Mouse (Mus musculus) embryonic facial prominence, embryonic 11.5 days (tissue): ENCODE measurements around the gene Gm4763. TPM values are rescaled to one million over a fixed set of nuclear protein-coding genes. Genes with fewer than 3 reads are reported as not detected.
"Not testable (repeated sequence)": the region's sequence is repeated elsewhere in the genome, so short reads cannot be mapped to it uniquely, and the experiment has no call there.

Source experiments
- ATAC-seq: fragments of 200-750 bp; cut with Nextera tagmentation; replicated peaks from 2 replicates; pipeline ENCODE4 v1.8.0; 2017; ENCODE audit warnings: low read depth; ENCODE audit not compliant: insufficient number of reproducible peaks, low FRiP score, low TSS enrichment
- DNase-seq: peaks from one replicate; pipeline ENCODE4 v3.0.0-alpha.2; 2015; ENCODE audit warnings: low spot score
- H3K27ac ChIP-seq: fragments of 300-500 bp; sonication (generic); replicated peaks from 2 replicates; pipeline ENCODE4 v1.5.1; 2014; ENCODE audit warnings: mild to moderate bottlenecking, low read depth, low read length, control low read depth
- H3K27me3 ChIP-seq: fragments of 300-500 bp; sonication (generic); 2 replicates; pipeline ENCODE4 v1.6.1; 2014; ENCODE audit warnings: mild to moderate bottlenecking, low read length, moderate library complexity, mixed read lengths; ENCODE audit not compliant: control insufficient read depth, insufficient read depth
- H3K36me3 ChIP-seq: fragments of 300-500 bp; sonication (generic); replicated peaks from 2 replicates; pipeline ENCODE4 v1.6.1; 2014; ENCODE audit warnings: low read depth, mild to moderate bottlenecking, low read length, moderate library complexity, mixed read lengths; ENCODE audit not compliant: control insufficient read depth, insufficient read depth
- H3K4me1 ChIP-seq: fragments of 300-500 bp; sonication (generic); 2 replicates; pipeline ENCODE4 v1.6.1; 2014; ENCODE audit warnings: low read length, mixed read lengths; ENCODE audit not compliant: control insufficient read depth, insufficient read depth
- H3K4me2 ChIP-seq: fragments of 300-500 bp; sonication (generic); 2 replicates; pipeline ENCODE4 v1.6.1; 2014; ENCODE audit warnings: low read depth, mild to moderate bottlenecking, control low read depth, low read length, moderate library complexity
- H3K4me3 ChIP-seq: fragments of 300-500 bp; sonication (generic); 2 replicates; pipeline ENCODE4 v1.5.1; 2014; ENCODE audit warnings: low read depth, low read length, control low read depth
- H3K9ac ChIP-seq: fragments of 300-500 bp; sonication (generic); replicated peaks from 2 replicates; pipeline ENCODE4 v1.6.1; 2014; ENCODE audit warnings: mild to moderate bottlenecking, control low read depth, low read length
- H3K9me3 ChIP-seq: fragments of 300-500 bp; sonication (generic); replicated peaks from 2 replicates; pipeline ENCODE4 v1.6.1; 2016; ENCODE audit warnings: mild to moderate bottlenecking, low read length, inconsistent platforms, mixed read lengths; ENCODE audit not compliant: control insufficient read depth
- WGBS: fragments of 180-500 bp; shearing (Covaris S2); extraction: QIAGEN DNeasy Blood & Tissue Kit; methylation state at CpG from one replicate; pipeline ENCODE4 v1.1.7; 2014; 5-methylcytosine and 5-hydroxymethylcytosine counted together
- polyA plus RNA-seq: library from polyadenylated mRNA; unstranded; fragments of >200 nt; fragmentation: Nextera tagmentation; extraction: Ambion mirVana; gene quantifications from 2 replicates; pipeline ENCODE4 v1.2.1, GENCODE M21; 2014

Gene Gm4763
- polyA plus RNA-seq, 1 experiment from 2014 or later: not detected

- Histone ChIP-seq H3K36me3 (no peaks in the 10 kb centered on the region), H3K27me3 (no peaks in the 10 kb centered on the region), H3K4me2 (no peak overlapping the region), H3K9me3 (no peaks in the 10 kb centered on the region), H3K27ac (no peak overlapping the region), H3K4me3 (no peak overlapping the region), H3K9ac (no peak overlapping the region), H3K4me1 (no peaks in the 10 kb centered on the region)
- WGBS: 84% methylated on average over 5 of the region's 5 CpGs
- no peak for DNase-seq
- no peak for ATAC-seq
Observed at GRCm38 (mm10) chr7:24753476-24753875, 26.8 kb upstream of the Gm4763 start.

- H3K9me3 ChIP-seq: no peaks in the 10 kb centered on the region
- H3K27ac ChIP-seq: no peak overlapping the region
- H3K4me3 ChIP-seq: no peak overlapping the region
- no peak overlapping the region for H3K9ac ChIP-seq
- ATAC-seq (no peak), DNase-seq (no peak)
- no peaks in the 10 kb centered on the region for H3K36me3 ChIP-seq
- WGBS: 76% methylated on average over 2 of the region's 2 CpGs
- H3K27me3 ChIP-seq: no peaks in the 10 kb centered on the region
- H3K4me1 ChIP-seq: no peaks in the 10 kb centered on the region
- no peak overlapping the region for H3K4me2 ChIP-seq
Observed at GRCm38 (mm10) chr7:24751610-24752009, 24.9 kb upstream of the Gm4763 start.

- Histone ChIP-seq H3K4me1 (no peaks in the 10 kb centered on the region), H3K4me2 (no peak overlapping the region), H3K27me3 (no peaks in the 10 kb centered on the region), H3K27ac (no peak overlapping the region), H3K4me3 (no peak overlapping the region), H3K9me3 (no peaks in the 10 kb centered on the region), H3K36me3 (no peaks in the 10 kb centered on the region), H3K9ac (no peak overlapping the region)
- 53% methylated on average over 4 of the region's 4 CpGs for WGBS
- ATAC-seq (no peak), DNase-seq (no peak)
Observed at GRCm38 (mm10) chr7:24750695-24751094, 24.0 kb upstream of the Gm4763 start.

- no peak overlapping the region; the same call in 1 of the 2 replicates for H3K4me2 ChIP-seq
- peak; percentile 41 for DNase-seq
- no peaks in the 10 kb centered on the region for H3K36me3 ChIP-seq
- H3K4me3 ChIP-seq: no peak overlapping the region
- H3K27ac ChIP-seq: no peak overlapping the region
- no peaks in the 10 kb centered on the region for H3K9me3 ChIP-seq
- no peaks in the 10 kb centered on the region for H3K4me1 ChIP-seq
- WGBS: 15% methylated on average over 17 of the region's 17 CpGs
- ATAC-seq: 0 out of 2 replicates have a peak, but pooled peaks have one; percentile 34
- H3K27me3 ChIP-seq: no peaks in the 10 kb centered on the region
- no peak overlapping the region; the same call in 1 of the 2 replicates for H3K9ac ChIP-seq
Observed at GRCm38 (mm10) chr7:24735970-24736670, 9.4 kb upstream of the Gm4763 start.

GRCm38 (mm10) chr7:24715039-24715438, 11.7 kb downstream of the Gm4763 start:
- no peak for ATAC-seq
- 70% methylated on average over 6 of the region's 6 CpGs for WGBS
- Histone ChIP-seq H3K27ac (no peak overlapping the region), H3K27me3 (no peaks in the 10 kb centered on the region), H3K4me3 (no peak overlapping the region), H3K4me1 (no peaks in the 10 kb centered on the region), H3K9me3 (no peaks in the 10 kb centered on the region), H3K4me2 (no peak overlapping the region), H3K36me3 (no peaks in the 10 kb centered on the region), H3K9ac (no peak overlapping the region)
- DNase-seq: no peak

GRCm38 (mm10) chr7:24708832-24709292, 17.8 kb downstream of the Gm4763 start, which contains the start of gene BC049730:
Gene BC049730 (plus strand): TSS chr7:24709242.
- DNase-seq (no peak), ATAC-seq (no peak)
- H3K9me3 ChIP-seq: no peaks in the 10 kb centered on the region
- no peaks in the 10 kb centered on the region for H3K27me3 ChIP-seq
- no peak within 1 kb of the TSS for H3K27ac ChIP-seq
- H3K4me3 ChIP-seq: no peak within 1 kb of the TSS
- no peaks in the 10 kb centered on the region for H3K36me3 ChIP-seq
- H3K9ac ChIP-seq: no peak within 1 kb of the TSS
- 93% methylated on average over 14 of the region's 14 CpGs for WGBS
- no peak within 1 kb of the TSS for H3K4me2 ChIP-seq
- no peaks in the 10 kb centered on the region for H3K4me1 ChIP-seq

- not testable (repeated sequence) for ATAC-seq, H3K4me1 ChIP-seq, H3K27ac ChIP-seq, H3K9ac ChIP-seq, H3K27me3 ChIP-seq, H3K9me3 ChIP-seq, H3K36me3 ChIP-seq, H3K4me2 ChIP-seq, DNase-seq, H3K4me3 ChIP-seq
- 86% methylated on average over 9 of the region's 9 CpGs for WGBS
Observed at GRCm38 (mm10) chr7:24702841-24703240, 23.9 kb downstream of the Gm4763 start.

GRCm38 (mm10) chr7:24697891-24698290, 28.8 kb downstream of the Gm4763 start:
- not testable (repeated sequence) for H3K27me3 ChIP-seq, DNase-seq, ATAC-seq, H3K4me2 ChIP-seq, H3K9me3 ChIP-seq, H3K36me3 ChIP-seq, H3K4me3 ChIP-seq, H3K4me1 ChIP-seq, H3K9ac ChIP-seq, H3K27ac ChIP-seq
- 87% methylated on average over 4 of the region's 4 CpGs for WGBS
